Mouse (Mus musculus): ENCODE measurements around the gene C2cd4c. TPM values are rescaled to one million over a fixed set of nuclear protein-coding genes. Genes with fewer than 3 reads are reported as not detected.

The C2cd4c gene
- polyA plus RNA-seq (2014; fragmentation: Nextera tagmentation; extraction: Ambion mirVana): not detected in 2 replicates

DNA sequence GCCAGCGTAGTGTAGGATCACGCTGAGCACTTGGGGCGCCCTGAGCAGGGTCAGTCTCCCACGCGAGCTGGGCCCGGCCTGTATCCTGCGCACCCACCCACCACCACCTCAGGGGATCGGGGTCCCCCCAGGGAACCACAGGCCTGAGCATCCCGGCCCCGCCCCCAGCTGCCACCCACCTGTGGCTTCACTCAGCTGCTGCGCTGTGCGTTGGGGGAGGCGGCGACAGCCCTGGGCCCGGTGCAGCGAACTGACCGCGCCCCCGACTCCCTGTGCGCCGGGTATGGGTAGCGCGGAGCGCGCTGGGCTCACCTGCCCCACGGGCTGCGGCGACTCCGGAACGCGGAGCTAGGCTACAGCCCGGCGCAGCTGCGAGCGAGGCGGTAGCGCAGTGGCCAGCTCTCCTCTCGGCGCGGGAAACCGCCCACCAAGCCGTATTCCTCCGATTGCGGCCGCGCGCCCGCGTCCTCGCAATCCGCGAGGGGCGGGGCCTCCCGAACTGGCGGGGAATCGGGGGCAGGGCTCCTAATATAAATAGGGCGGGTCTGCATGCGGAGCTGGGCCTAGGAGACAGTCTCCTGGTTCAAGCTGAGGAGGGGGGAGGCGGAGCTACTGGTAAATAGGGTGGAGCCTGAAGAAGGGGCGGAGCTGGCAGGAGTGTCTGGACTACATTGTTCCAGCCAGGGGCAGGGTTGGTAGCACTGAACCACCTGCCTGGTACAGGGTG, at the start of gene C2cd4c:
TSS of gene C2cd4c (minus strand) at position 448 of the 727 bp plus-strand sequence.
- Histone ChIP-seq H3K27ac (ENCODE audit: low read depth, low read length) (no peak within 1 kb of the TSS), H3K4me2 (replicated peaks; ENCODE audit: low read depth, low read length) (peak within 1 kb of the TSS; percentile 97), H3K27me3 (ENCODE audit: control insufficient read depth, insufficient read depth, low read length) (peaks cover 22% of the 10 kb centered on the region), H3K36me3 (ENCODE audit: control insufficient read depth, insufficient read depth, low read length) (no peaks in the 10 kb centered on the region), H3K4me1 (ENCODE audit: control insufficient read depth, insufficient read depth, low read length) (peaks cover 14% of the 10 kb centered on the region), H3K9ac (ENCODE audit: low read depth, low read length) (peak within 1 kb of the TSS; percentile 56), H3K9me3 (ENCODE audit: control insufficient read depth, low read length) (no peaks in the 10 kb centered on the region), H3K4me3 (ENCODE audit: low read length) (peak within 1 kb of the TSS; percentile 54)
- WGBS: 1% methylated on average over 59 of the region's 60 CpGs
- peak; percentile 90 for ATAC-seq (ENCODE audit: low FRiP score, low TSS enrichment)

DNA sequence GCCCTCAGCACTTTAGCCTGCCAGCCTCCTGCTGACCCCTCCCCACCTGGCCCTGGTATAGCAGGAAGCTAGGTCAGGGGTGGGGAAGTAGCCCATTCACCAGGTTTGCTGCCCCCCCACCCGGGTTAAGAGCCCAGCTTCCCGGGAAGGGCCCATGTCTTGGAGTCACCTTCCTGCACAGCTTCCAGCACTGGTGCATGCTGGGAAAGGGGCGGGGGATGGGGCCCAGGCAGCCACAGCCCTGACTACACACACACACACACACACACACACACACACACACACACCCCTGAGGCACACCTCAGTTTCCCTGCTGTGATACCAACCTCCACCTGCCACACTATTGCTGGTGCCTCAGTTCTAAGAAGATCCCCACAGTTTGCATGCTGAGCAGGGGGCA, 48.0 kb upstream of the C2cd4c start:
- H3K27me3 ChIP-seq (ENCODE audit: control insufficient read depth, insufficient read depth, low read length): no peaks in the 10 kb centered on the region
- H3K9ac ChIP-seq (ENCODE audit: low read depth, low read length): no peak overlapping the region
- H3K4me1 ChIP-seq (ENCODE audit: control insufficient read depth, insufficient read depth, low read length): 0 out of 2 replicates have a peak, but pooled peaks cover 4% of the 10 kb centered on the region
- no peak for ATAC-seq (ENCODE audit: low FRiP score, low TSS enrichment)
- no peak overlapping the region for H3K4me3 ChIP-seq (ENCODE audit: low read length)
- 58% methylated on average over 3 of the region's 3 CpGs for WGBS
- H3K27ac ChIP-seq (ENCODE audit: low read depth, low read length): 0 out of 2 replicates have a peak overlapping the region, but pooled peaks have one; percentile 24
- H3K4me2 ChIP-seq (replicated peaks; ENCODE audit: low read depth, low read length): no peak overlapping the region
- no peaks in the 10 kb centered on the region for H3K9me3 ChIP-seq (ENCODE audit: control insufficient read depth, low read length)
- H3K36me3 ChIP-seq (ENCODE audit: control insufficient read depth, insufficient read depth, low read length): no peaks in the 10 kb centered on the region

DNA sequence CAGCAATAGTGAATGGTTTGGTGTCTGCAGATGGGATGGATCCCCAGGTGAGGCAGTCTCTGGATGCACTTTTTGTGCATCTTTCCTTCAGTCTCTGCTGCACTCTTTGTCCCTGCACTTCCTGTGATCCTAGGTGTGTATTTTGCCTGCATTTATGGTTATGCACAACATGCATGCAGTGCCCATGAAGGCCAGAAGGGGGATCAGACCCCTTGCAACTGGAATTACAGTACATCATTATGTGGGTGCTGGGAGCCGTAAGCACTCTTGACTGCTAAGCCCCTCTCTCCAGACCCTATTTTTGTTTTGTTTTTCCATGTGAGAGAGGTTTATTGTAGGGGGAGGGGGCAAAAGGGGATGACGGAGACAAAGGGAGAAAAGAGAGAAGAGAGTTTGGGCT, 46.5 kb upstream of the C2cd4c start:
- H3K9ac ChIP-seq (ENCODE audit: low read depth, low read length): no peak overlapping the region
- 0 out of 2 replicates have a peak, but pooled peaks cover 4% of the 10 kb centered on the region for H3K4me1 ChIP-seq (ENCODE audit: control insufficient read depth, insufficient read depth, low read length)
- H3K36me3 ChIP-seq (ENCODE audit: control insufficient read depth, insufficient read depth, low read length): no peaks in the 10 kb centered on the region
- H3K4me3 ChIP-seq (ENCODE audit: low read length): no peak overlapping the region
- no peak for ATAC-seq (ENCODE audit: low FRiP score, low TSS enrichment)
- no peak overlapping the region for H3K4me2 ChIP-seq (replicated peaks; ENCODE audit: low read depth, low read length)
- 73% methylated on average over 2 of the region's 2 CpGs for WGBS
- no peaks in the 10 kb centered on the region for H3K27me3 ChIP-seq (ENCODE audit: control insufficient read depth, insufficient read depth, low read length)
- H3K27ac ChIP-seq (ENCODE audit: low read depth, low read length): no peak overlapping the region
- H3K9me3 ChIP-seq (ENCODE audit: control insufficient read depth, low read length): no peaks in the 10 kb centered on the region

DNA sequence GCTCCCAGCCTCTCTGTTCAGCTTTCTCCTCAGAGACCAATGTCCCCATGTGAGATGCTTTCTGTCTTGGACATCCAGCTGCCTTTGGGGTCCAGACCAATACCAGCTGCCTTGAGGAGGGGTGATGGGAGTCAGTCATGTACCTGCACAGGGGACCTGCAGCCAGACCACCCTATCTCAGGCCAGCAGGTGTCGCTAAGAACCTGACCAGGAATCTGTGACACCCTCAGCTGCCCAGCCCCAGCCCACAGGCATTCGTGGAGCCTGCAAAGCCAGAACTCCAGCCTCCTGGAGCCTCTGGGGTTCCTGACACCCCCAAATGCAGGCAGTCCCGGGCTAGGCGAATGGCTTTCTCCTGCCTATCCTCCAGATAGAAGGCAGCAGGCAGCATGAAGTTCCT, 45.0 kb upstream of the C2cd4c start:
- Histone ChIP-seq H3K27ac (ENCODE audit: low read depth, low read length) (no peak overlapping the region), H3K4me2 (replicated peaks; ENCODE audit: low read depth, low read length) (no peak overlapping the region), H3K9me3 (ENCODE audit: control insufficient read depth, low read length) (no peaks in the 10 kb centered on the region), H3K9ac (ENCODE audit: low read depth, low read length) (no peak overlapping the region), H3K36me3 (ENCODE audit: control insufficient read depth, insufficient read depth, low read length) (no peaks in the 10 kb centered on the region), H3K4me3 (ENCODE audit: low read length) (no peak overlapping the region), H3K27me3 (ENCODE audit: control insufficient read depth, insufficient read depth, low read length) (no peaks in the 10 kb centered on the region), H3K4me1 (ENCODE audit: control insufficient read depth, insufficient read depth, low read length) (no peaks in the 10 kb centered on the region)
- no peak for ATAC-seq (ENCODE audit: low FRiP score, low TSS enrichment)
- 18% methylated on average over 4 of the region's 4 CpGs for WGBS

DNA sequence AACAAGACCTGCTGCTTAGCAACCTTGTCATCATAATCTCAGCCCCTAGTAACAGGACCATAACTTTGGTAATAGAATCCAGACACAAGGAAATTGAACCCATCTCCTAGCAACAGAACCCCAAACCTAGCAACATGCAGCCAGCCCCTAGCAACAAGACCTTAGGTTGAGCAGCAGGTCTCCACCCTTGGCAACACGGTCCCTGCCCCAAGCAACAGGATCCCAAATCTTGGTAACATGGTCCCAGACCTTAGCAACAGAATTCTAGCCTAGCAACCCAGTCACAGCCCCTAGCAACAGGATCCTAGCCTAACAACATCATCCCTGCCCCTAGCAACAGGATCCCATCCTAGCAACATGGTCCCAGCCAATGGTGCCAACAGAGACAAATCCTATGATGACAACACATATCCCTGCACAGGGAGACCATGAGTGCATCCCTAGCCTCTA, 41.1 kb upstream of the C2cd4c start:
- H3K4me1 ChIP-seq (ENCODE audit: control insufficient read depth, insufficient read depth, low read length): no peaks in the 10 kb centered on the region
- 40% methylated on average over 1 of the region's 1 CpGs for WGBS
- H3K4me3 ChIP-seq (ENCODE audit: low read length): no peak overlapping the region
- H3K9me3 ChIP-seq (ENCODE audit: control insufficient read depth, low read length): no peaks in the 10 kb centered on the region
- no peaks in the 10 kb centered on the region for H3K27me3 ChIP-seq (ENCODE audit: control insufficient read depth, insufficient read depth, low read length)
- no peak overlapping the region for H3K27ac ChIP-seq (ENCODE audit: low read depth, low read length)
- no peak overlapping the region for H3K9ac ChIP-seq (ENCODE audit: low read depth, low read length)
- ATAC-seq (ENCODE audit: low FRiP score, low TSS enrichment): no peak
- H3K4me2 ChIP-seq (replicated peaks; ENCODE audit: low read depth, low read length): no peak overlapping the region
- no peaks in the 10 kb centered on the region for H3K36me3 ChIP-seq (ENCODE audit: control insufficient read depth, insufficient read depth, low read length)

DNA sequence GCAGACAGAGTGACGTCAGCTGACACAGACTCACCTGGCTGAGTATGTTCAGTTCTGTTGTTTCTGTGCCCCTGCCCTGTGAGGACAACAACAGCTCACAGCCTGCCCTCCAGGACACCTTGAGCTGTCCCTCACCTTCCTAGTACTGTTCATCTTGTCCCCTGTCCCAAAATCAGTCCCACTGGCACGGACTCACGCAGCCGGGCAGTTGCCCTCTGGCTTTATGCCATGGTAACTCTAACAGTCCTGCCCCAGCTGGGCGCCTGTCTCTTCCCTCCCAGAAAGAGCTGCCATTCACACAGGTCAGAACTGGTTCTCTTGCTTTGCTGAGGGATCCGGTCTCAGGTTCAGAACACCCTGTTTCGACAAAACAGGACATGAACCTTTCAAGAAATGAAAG, 39.0 kb upstream of the C2cd4c start:
- Histone ChIP-seq H3K4me1 (ENCODE audit: control insufficient read depth, insufficient read depth, low read length) (no peaks in the 10 kb centered on the region), H3K27ac (ENCODE audit: low read depth, low read length) (no peak overlapping the region), H3K4me2 (replicated peaks; ENCODE audit: low read depth, low read length) (no peak overlapping the region), H3K9me3 (ENCODE audit: control insufficient read depth, low read length) (no peaks in the 10 kb centered on the region), H3K9ac (ENCODE audit: low read depth, low read length) (no peak overlapping the region), H3K27me3 (ENCODE audit: control insufficient read depth, insufficient read depth, low read length) (no peaks in the 10 kb centered on the region), H3K36me3 (ENCODE audit: control insufficient read depth, insufficient read depth, low read length) (no peaks in the 10 kb centered on the region), H3K4me3 (ENCODE audit: low read length) (no peak overlapping the region)
- WGBS: 87% methylated on average over 7 of the region's 7 CpGs
- no peak for ATAC-seq (ENCODE audit: low FRiP score, low TSS enrichment)

DNA sequence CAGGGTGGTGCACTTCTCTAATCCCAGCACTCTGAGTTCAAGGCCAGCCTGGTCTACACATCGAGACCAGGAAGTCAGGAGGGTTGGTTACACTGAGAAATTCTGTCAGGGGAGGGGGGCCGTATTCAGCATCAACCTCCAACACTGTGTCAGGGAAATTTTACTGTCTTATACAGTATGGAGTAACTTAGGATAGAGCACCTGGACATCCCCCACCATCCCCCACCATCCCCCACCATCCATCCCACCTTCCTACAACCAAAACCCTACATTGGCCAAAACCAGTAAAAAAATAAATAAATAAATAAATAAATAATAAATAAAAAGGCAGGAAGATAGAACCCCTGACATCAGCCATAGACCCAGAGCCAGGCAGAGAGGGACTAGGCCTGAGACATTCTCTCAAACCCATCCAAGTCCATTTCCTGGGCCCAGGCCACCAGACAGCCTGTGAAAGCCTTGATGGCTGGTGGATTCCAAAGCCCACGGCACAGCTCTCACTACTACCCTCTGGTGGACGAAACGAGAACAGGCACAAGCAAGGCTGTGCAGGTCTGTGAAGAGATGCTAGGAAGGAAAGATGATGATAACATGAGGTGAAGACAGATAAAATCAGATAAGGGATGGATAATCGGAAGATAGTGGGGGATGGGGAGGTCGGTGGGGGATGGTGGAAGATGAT, 35.4 kb upstream of the C2cd4c start:
- 28% methylated on average over 7 of the region's 7 CpGs for WGBS
- no peak overlapping the region for H3K27ac ChIP-seq (ENCODE audit: low read depth, low read length)
- H3K27me3 ChIP-seq (ENCODE audit: control insufficient read depth, insufficient read depth, low read length): no peaks in the 10 kb centered on the region
- H3K4me1 ChIP-seq (ENCODE audit: control insufficient read depth, insufficient read depth, low read length): no peaks in the 10 kb centered on the region
- H3K4me2 ChIP-seq (replicated peaks; ENCODE audit: low read depth, low read length): no peak overlapping the region
- ATAC-seq (ENCODE audit: low FRiP score, low TSS enrichment): peak; percentile 53
- no peaks in the 10 kb centered on the region for H3K36me3 ChIP-seq (ENCODE audit: control insufficient read depth, insufficient read depth, low read length)
- H3K4me3 ChIP-seq (ENCODE audit: low read length): no peak overlapping the region
- no peaks in the 10 kb centered on the region for H3K9me3 ChIP-seq (ENCODE audit: control insufficient read depth, low read length)
- no peak overlapping the region for H3K9ac ChIP-seq (ENCODE audit: low read depth, low read length)

DNA sequence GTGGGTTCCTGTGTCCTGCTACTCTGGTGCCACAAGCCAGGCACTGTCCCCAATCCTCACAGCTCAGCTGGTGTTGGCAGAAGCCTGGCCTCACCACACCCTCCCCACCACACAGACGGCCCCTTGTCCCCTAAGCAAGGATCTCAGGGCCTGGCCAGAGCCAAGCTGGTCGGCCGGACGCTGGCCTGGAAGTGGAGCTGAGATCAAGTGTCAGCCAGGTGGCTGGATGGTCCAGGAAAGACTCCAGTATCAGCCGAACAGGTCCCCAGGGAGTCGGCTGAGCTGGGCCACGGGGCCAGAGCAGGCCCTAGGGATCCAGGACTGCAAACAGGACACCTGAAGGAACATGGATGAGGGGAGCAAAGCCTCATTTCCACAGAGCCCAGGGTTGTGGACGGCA, 31.9 kb upstream of the C2cd4c start, which contains the start of gene Odf3l2:
TSS of gene Odf3l2 (minus strand) at position 28 of the 400 bp plus-strand sequence.
- no peak within 1 kb of the TSS for H3K9ac ChIP-seq (ENCODE audit: low read depth, low read length)
- H3K9me3 ChIP-seq (ENCODE audit: control insufficient read depth, low read length): no peaks in the 10 kb centered on the region
- H3K4me3 ChIP-seq (ENCODE audit: low read length): no peak within 1 kb of the TSS
- no peak within 1 kb of the TSS for H3K4me2 ChIP-seq (replicated peaks; ENCODE audit: low read depth, low read length)
- H3K4me1 ChIP-seq (ENCODE audit: control insufficient read depth, insufficient read depth, low read length): no peaks in the 10 kb centered on the region
- ATAC-seq (ENCODE audit: low FRiP score, low TSS enrichment): no peak
- H3K36me3 ChIP-seq (ENCODE audit: control insufficient read depth, insufficient read depth, low read length): no peaks in the 10 kb centered on the region
- no peaks in the 10 kb centered on the region for H3K27me3 ChIP-seq (ENCODE audit: control insufficient read depth, insufficient read depth, low read length)
- no peak within 1 kb of the TSS for H3K27ac ChIP-seq (ENCODE audit: low read depth, low read length)
- WGBS: 50% methylated on average over 8 of the region's 8 CpGs

All from kidney, embryonic 14.5 days (tissue).